Mouse (Mus musculus) lung, adult 2 months (tissue): ENCODE measurements around the gene Tbl3.

ENCODE experiments used
- CTCF ChIP-seq: fragments of 200-500 bp; IDR thresholded peaks from 2 replicates; pipeline ENCODE4 v1.5.1; 2011; ENCODE audit warnings: mild to moderate bottlenecking, low read length, control low read depth; ENCODE audit not compliant: insufficient read depth
- POLR2A ChIP-seq: fragments of 200-500 bp; IDR thresholded peaks from 2 replicates; pipeline ENCODE4 v1.6.1; 2011; ENCODE audit warnings: low read depth, mild to moderate bottlenecking, control low read depth, low read length, borderline replicate concordance; ENCODE audit errors: extremely low read depth

- TF ChIP-seq CTCF (no peak), POLR2A (no peak)
Observed at GRCm38 (mm10) chr17:24751528-24751927, 44.1 kb upstream of the Tbl3 start.
